Mouse (Mus musculus): ENCODE results near the gene Fam47c.

The Fam47c gene

GRCm38 (mm10) chrX:78737463-78737862 is at the start of gene Fam47c:
Fam47c (plus strand) TSS chrX:78737763.
- DNase-seq (ENCODE audit: low read depth in 2 of 2, low spot score in 2 of 2), result no peak

GRCm38 (mm10) chrX:78769408-78769807 is 31.8 kb downstream of the Fam47c start:
- DNase-seq (ENCODE audit: low read depth in 2 of 2, low spot score in 2 of 2), result no peak

- DNase-seq (ENCODE audit: low read depth in 2 of 2, low spot score in 2 of 2), result no peak
These were observed 39.5 kb downstream of the Fam47c start for GRCm38 (mm10) chrX:78777078-78777477.
